Mouse (Mus musculus) layer of hippocampus, postnatal 14 days (tissue): ENCODE data around the gene Smim6. TPM values are rescaled to one million over a fixed set of nuclear protein-coding genes. Genes with fewer than 3 reads are reported as not detected.
A peak's percentile ranks its signal among the peaks of the same experiment; 100 is the strongest.

Experiments used
- DNase-seq, 2 experiments: peaks; one replicate each; pipeline ENCODE4 v3.0.0; 2021 to 2022; ENCODE audit warnings: low spot score in 2 of 2, mixed read lengths in 1 of 2
- long read RNA-seq, 2 experiments: library from polyadenylated mRNA; stranded (forward); transcript quantifications; one replicate each; pipeline ENCODE4 v2.0.0; 2021
- total RNA-seq, 2 experiments: library from RNA; stranded (reverse); gene quantifications; 2 replicates each; pipeline ENCODE4 v1.2.3; 2021

The Smim6 gene
- not detected for total RNA-seq
- long read RNA-seq, experiment 1: 0 reads
- long read RNA-seq, experiment 2: 0 reads

DNA sequence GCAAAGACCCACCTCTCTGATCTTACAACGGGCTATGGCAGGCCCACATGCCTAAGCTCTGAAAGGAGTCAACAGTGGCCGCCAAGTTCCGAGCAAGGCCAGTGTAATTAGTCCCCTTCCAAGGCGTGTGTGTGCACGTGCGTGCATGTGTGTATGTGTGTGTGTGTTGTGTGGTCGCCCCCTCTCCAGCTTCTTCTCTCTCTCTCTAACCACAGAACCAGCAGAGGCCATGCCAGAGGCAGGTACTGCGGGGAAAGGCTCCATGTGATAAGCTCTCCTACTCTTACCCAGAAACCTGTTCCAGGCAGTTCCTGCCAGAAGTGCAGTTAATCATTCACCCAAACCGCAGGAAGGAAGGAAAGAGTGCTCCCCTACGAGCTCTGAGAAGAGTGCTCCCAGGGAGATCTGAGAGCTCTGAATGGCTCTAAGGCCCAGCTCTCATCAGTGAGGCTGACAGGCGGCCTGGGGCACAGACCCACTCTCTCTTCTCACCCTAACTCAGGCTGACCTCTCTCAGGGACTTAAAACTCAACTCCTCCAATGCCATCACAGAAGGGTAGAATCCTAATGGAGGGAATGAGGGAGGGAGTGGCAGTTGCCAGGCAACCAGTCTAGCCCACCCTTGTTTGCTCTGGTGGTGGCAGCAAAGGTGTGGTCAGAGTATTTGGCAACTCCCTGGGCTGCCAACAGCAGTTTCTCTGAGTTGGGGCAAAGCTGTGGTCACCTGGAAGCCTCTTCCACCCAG is at the start of gene Smim6:
TSS of gene Smim6 (plus strand) at position 386 of the 745 bp plus-strand sequence.
- no peak for DNase-seq

- no peak for DNase-seq
These were observed 47.9 kb upstream of the Smim6 start for GRCm38 (mm10) chr11:115863895-115864294.

GRCm38 (mm10) chr11:115869393-115869792 is 42.4 kb upstream of the Smim6 start:
- DNase-seq: no peak

GRCm38 (mm10) chr11:115872437-115872836 is 39.4 kb upstream of the Smim6 start:
- DNase-seq: no peak

DNA sequence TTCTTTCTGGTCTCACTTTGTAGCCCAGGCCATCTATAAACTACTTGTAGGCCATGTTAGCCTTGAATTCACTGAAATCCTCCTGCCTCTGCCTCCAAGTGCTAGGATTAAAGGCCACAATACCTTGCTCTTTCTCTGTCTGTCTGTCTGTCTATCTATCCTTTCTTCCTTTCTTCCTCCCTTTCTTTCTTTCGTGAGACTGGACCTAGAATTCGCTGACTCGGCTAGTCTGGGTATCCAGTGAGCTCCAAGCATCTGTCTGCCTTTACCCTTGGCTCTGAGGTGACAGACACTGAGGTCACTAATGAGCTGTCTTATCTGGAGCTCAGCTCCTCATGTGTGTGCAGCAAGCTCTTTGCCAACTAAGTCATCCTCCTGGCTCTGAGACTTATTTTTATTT is 35.9 kb upstream of the Smim6 start:
- no peak for DNase-seq

DNA sequence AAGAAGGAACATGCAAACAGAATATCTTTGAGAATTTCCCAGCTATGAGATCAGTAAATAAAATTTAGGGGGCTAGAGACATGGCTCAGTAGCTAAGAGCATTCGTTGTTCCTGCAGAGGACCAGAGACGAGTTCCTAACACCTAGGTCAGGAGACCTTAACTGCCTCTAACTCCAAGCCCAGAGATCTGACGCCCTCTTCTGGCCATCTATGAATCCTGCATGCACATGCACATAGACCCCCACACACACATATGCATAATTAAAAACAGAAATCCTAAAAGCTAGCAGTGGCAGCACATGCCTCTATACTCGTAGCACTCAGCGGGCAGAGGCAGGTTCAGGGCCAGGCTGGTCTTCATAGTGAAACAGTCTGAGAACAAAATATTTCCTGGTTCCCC is 35.4 kb upstream of the Smim6 start:
- no peak for DNase-seq

DNA sequence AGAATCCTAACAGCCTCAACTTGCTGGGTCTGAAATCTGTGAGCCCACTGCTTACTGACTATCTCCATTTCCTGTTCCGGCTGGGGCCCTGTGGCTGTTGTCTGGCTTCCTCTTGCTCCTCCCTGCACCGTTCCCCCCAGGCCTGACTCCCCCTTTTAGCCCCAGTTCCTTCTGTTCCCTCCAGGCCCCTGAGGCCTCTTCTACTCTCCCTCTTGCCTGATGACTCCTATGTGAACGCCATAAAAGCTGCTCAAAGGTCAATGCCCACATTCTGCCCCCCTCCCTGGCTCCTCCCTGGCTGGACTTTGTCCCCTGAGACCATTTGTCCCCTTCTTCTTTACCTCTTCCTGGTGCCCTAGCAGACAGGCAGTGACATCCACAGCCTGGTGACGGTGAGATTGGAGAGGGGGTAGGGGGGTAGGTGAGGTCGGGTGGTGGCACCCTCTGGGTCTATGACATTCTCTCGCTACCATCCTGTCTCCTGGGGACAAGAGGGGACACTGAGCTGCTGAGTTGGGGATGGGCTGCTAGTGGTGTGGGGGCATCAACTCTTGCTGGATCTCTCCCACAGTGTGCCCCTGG is 34.6 kb upstream of the Smim6 start:
- no peak for DNase-seq

DNA sequence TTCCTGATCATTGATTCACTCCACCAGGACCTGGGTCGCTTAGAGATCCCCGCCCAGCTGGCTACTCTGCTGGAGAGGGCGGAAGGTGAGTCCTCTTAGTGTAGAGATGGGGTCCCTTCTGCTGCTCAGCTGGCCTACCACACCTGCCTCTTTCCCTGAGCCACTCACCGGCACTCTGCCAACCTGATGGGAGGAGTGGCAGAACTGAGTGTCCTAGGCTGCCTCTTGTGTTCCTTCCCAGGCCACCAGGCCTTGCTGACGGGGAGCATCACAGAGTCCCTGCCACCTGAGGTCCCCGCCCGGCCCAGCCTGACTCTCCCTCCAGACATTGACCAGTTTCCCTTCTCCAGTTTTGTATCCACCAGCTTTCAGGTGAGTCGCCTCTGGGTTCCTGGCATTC is 33.7 kb upstream of the Smim6 start:
- DNase-seq: no peak

DNA sequence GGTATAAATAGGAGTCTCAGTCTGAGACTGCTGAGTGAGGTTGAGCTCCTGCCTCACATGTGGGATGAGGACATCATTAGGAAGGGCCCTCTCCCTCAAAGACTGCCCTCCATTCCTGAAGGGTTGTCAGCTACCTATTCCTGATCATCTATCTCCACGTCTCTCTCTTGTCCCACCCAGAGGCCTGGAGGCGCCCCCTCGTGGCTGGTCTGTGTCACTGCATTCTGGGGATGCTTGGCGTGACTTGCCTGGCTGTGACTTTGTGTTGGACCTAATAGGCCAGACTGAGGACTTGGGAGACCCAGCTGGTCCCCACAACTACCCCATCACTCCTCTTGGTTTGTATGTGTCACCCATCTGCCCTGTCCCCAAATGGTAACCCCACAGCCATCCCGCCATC is 30.8 kb upstream of the Smim6 start:
- DNase-seq: no peak

- no peak for DNase-seq
These were observed 28.6 kb upstream of the Smim6 start for GRCm38 (mm10) chr11:115883251-115883650.

DNA sequence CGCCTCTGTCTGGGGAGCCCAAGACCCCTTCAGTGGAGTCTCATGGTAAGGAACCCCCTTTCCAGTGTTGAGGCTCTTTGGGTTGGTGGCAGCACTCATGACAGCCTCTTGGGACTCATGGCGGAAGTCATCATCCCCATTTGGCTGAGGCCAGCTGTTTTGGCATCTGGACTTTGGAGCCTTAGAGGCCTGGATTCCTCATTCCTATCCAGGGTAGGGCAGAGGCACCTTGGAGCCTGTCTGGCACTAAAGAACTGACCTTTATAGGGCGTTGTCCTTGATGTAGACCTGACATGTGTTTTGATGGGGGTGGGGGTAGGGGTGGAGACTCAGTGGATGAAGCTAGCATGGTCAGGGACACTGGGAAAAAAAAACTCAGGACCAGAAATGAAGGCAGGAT is 27.5 kb upstream of the Smim6 start:
- no peak for DNase-seq

DNA sequence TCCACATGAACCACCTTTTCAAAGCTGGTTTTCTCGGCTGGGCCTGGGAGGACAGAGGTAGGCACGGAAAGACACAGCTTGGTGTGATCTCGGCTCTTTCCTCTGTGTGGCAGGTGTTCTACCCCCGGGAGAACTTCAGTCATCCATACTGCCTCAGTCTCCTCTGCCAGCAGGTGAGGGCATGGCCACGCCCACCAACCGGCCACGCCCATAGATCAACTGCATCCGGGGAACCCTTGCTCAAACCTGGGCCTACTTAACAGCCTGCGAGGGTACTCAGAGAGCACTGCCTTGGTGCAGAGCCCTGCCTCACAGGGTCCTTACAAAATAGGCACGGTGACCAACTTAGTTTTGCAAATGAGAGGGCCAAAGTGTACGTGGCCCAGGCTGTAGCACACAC is 26.5 kb upstream of the Smim6 start:
- DNase-seq: no peak

- DNase-seq: no peak
These were observed 25.4 kb upstream of the Smim6 start for GRCm38 (mm10) chr11:115886446-115886845.

DNA sequence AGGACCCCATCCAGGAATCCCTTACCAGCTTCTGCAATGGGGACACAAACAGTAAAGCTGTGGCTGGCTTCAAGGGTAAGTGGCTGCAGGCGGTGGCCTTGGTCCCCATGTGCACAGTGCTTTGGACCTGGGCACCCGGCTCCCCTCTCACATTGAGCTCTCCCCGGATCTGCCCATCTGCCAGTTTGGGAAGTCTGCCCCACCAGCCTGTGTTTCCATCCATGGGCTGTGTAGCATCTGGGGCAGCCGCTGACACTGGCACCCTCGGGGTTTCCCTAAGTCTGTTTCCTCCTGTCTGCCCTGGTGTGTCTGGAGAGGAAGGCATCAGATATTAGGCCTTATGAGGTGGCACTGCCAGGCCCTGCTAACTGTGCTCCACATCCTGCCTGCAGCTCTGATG is 23.8 kb upstream of the Smim6 start:
- DNase-seq: peak in 1 of 2 experiments; percentile 17

DNA sequence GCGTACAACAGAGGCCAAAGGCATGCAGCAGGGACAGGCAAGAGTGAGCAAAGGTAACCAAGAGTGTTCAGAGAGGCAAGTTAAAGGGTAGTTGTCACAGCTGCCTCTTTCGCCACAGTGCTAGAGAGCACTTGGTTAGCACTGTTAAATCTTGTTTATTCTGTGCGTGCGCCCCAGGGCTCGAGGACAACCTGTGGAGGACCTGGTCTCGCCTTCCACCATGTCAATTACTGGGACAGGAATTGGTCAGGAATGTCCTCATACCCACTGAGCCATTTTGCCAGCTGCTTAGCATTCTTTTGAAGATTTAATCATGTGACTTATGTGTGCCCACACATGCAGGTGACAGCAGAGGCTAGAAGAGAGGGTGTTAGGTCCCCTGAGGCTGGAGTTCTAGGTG is 22.7 kb upstream of the Smim6 start:
- no peak for DNase-seq

DNA sequence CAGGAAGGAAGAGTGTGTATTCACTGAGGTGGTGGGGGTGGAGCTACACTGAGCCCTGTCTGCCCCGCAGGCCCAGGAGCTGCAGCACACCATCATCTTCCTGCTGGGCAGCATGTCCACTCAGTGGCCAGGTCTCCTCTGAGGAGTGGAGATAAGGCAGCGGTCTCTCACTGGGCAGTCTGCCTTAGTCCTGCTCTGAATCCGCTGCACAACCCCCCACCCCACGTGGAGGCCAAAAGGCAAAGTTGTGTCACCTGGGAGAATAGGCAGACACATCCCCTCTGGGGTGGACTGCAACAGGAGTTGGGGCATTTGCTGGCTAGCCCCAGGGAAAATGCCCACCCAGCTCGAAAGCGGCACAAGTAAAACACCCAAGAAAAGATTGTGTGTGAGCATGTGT is 19.6 kb upstream of the Smim6 start:
- no peak for DNase-seq

- no peak for DNase-seq
These were observed 18.7 kb upstream of the Smim6 start for GRCm38 (mm10) chr11:115893071-115893470.

DNA sequence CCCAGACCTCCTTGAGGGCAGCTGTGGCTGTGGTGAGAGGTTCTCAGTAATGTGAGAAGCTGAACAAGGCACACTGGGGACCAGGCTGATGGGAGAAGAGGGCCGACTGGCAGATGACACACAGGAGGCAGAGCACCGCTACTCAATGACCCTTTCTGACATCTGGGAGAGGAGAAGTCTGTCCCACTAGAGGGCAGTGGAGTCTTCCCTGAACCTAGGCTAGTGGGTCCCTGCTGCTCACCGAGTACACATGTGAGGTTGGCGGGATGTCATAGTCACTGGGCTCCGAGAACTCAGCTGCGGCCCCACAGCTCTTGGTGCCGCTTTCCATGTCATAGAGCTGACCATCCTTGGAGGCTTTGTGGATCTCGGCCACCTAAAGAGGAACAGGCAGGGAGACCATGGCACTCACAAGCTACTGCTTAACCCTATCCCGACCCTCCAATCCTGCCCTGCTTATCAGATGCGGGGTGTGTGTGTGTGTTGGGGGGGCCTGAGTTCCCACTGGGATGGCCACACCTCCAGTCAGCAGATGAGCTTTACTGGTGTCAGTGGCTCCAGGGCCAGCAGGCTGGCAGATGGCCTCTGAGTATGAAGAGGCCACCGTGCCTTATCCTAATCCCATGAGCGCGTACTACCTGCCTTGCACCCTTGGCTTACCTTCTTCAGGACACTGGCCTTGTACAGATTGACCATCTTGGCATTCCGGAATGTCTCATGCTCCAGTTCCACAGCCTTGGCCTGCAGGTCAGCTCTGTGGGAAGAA is 16.9 kb upstream of the Smim6 start:
- DNase-seq: no peak

DNA sequence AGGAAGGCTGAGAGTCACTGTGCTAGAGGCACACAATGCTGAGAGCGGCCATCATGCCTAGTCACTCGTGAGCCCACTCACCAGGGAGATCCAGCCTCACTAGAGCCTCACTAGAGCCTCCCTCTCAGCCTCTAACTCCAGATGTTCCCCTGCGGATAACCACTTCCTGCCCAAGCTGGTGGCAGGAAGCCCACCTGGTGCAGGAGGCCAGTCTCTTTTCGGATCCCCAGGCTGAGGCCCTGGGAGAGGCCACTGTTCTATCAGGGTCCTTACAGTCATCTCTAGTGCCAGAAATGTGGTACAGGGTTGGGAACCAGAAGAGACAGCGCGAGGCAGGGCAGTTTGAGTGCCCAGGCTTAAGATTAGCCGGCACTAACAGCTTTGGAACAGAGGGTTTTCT is 13.4 kb upstream of the Smim6 start:
- no peak for DNase-seq

- DNase-seq: peak; percentile 36 to 60
These were observed 12.9 kb upstream of the Smim6 start for GRCm38 (mm10) chr11:115898886-115899285.

DNA sequence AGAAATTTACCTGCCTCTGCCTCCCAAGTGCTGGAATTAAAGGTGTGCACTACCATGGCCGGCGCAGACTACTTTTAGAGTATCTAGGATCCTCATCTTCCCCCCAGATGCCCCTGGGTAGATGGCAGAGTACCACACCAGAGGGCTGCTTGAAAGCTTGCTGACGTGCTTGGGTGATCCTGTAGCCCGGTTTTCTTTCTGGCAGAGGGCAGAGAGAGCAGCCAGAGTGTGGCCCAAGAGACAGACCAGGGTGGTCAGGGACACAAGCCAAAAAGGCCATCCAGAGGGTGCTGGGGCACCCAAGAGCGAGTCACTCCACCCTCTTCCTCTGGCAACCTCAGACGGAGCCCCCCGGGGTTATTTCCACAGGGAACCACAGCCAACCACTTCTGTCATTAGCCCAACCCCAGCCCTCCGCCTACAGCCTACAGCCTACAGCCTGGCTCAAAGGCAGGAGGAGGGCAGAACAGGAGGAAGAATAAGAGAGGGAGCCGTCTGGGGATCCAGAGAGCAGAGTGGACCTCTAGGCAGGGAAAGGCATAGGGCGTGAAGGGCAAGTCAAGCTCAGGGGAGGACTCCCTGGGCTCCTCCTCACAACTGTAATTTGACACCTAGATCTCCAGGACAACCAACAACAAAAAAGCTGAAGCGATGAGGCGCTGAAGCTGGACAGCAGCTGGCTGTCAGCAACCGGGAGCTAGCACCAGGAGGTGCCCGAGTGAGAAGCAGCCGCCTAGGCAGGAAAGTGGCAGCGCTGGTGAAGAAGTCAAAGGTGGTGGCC is 12.1 kb upstream of the Smim6 start, which contains the start of gene Smim5:
TSS of gene Smim5 (plus strand) at position 481 of the 781 bp plus-strand sequence.
- no peak for DNase-seq
